Mouse (Mus musculus) intestine, postnatal 0 days (tissue): Measurements from ENCODE around the gene Rex1bd. TPM values are rescaled to one million over a fixed set of nuclear protein-coding genes. Genes with fewer than 3 reads are reported as not detected.
A peak's percentile ranks its signal among the peaks of the same experiment; 100 is the strongest.

ENCODE experiments used
- ATAC-seq: fragments of 200-750 bp; cut with Nextera tagmentation; 2 replicates; pipeline ENCODE4 v1.8.0; 2017; ENCODE audit warnings: mild to moderate bottlenecking, moderate TSS enrichment, moderate library complexity
- H3K27ac ChIP-seq: fragments of 300-500 bp; sonication (generic); 2 replicates; pipeline ENCODE4 v1.5.1; 2014; ENCODE audit warnings: mild to moderate bottlenecking, low read depth, low read length, moderate library complexity
- H3K27me3 ChIP-seq: fragments of 300-500 bp; sonication (generic); replicated peaks from 2 replicates; pipeline ENCODE4 v1.6.1; 2014; ENCODE audit warnings: low read length, mixed read lengths; ENCODE audit not compliant: control insufficient read depth, insufficient read depth
- H3K36me3 ChIP-seq: fragments of 300-500 bp; sonication (generic); 2 replicates; pipeline ENCODE4 v1.6.1; 2014; ENCODE audit warnings: mild to moderate bottlenecking, moderate library complexity; ENCODE audit not compliant: control insufficient read depth, insufficient read depth
- H3K4me1 ChIP-seq: fragments of 300-500 bp; sonication (generic); replicated peaks from 2 replicates; pipeline ENCODE4 v1.6.1; 2014; ENCODE audit warnings: antibody characterized with exemption, low read length, mixed read lengths; ENCODE audit not compliant: control insufficient read depth, insufficient read depth
- H3K4me2 ChIP-seq: fragments of 300-500 bp; sonication (generic); replicated peaks from 2 replicates; pipeline ENCODE4 v1.6.1; 2014; ENCODE audit warnings: low read depth, mild to moderate bottlenecking, moderate library complexity
- H3K4me3 ChIP-seq: fragments of 300-500 bp; sonication (generic); 2 replicates; pipeline ENCODE4 v1.5.1; 2014; ENCODE audit warnings: low read depth, low read length
- H3K9ac ChIP-seq: fragments of 300-500 bp; sonication (generic); 2 replicates; pipeline ENCODE4 v1.6.1; 2014; ENCODE audit warnings: mild to moderate bottlenecking, low read depth, low read length
- H3K9me3 ChIP-seq: fragments of 300-500 bp; sonication (generic); 2 replicates; pipeline ENCODE4 v1.6.1; 2016; ENCODE audit warnings: mixed run types; ENCODE audit not compliant: control insufficient read depth
- CTCF ChIP-seq: sonication (generic); IDR thresholded peaks from 2 replicates; pipeline ENCODE4 v1.5.1; 2016; ENCODE audit warnings: low read depth, mild to moderate bottlenecking, control low read depth, antibody characterized with exemption, moderate library complexity
- WGBS: fragments of 180-500 bp; shearing (Covaris S2); extraction: QIAGEN DNeasy Blood & Tissue Kit; methylation state at CpG from one replicate; pipeline ENCODE4 v1.1.7; 2014; 5-methylcytosine and 5-hydroxymethylcytosine counted together
- polyA plus RNA-seq: library from polyadenylated mRNA; unstranded; fragments of >200 nt; fragmentation: Nextera tagmentation; extraction: Ambion mirVana; gene quantifications from 2 replicates; pipeline ENCODE4 v1.2.1, GENCODE M21; 2015

Rex1bd gene
- polyA plus RNA-seq = 145 and 148 TPM in 2 replicates

DNA sequence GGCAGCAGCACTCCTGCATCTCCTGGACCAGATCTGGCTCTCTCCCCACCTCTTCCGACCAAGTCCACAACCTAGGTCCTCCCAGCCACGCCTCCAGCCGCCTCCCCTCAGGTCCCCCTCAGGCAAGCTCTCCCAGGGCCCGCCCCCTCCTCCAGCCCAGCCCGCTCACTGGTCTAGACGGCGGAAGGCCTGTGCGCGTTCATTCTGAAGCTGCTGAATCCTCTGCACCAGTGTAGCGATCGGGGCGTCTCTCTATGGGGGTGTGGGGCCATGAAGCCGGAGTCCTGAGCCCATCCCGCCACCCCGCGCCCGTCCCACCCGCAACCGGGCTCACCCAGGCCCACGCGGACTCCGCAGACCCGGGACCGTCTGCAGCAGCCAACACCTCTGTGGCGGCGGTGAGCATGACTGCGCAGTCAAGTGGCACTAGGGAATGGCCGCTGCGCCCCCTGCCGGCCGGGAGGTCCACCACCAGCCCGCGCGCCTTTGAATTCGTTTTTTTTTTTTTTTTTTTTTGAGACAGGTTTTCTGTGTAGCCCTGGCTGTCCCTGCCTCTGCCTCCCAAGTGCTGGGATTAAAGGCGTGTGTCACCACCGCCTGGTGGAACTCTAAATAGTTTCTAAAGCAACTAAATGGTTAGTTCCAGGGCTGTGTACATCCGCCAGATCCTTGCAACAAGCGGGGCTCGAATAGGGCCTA is at the start of gene Rex1bd:
Gene Rex1bd, minus strand, starts transcription at position 425 of the 699 bp plus-strand sequence.
- Histone ChIP-seq H3K9ac (peak within 1 kb of the TSS; percentile 60), H3K36me3 (peaks cover 25% of the 10 kb centered on the region; the same call in 1 of the 2 replicates), H3K4me1 (no peaks in the 10 kb centered on the region; the same call in none of the 2 replicates), H3K27ac (peak within 1 kb of the TSS; percentile 81), H3K27me3 (peaks cover 7% of the 10 kb centered on the region; the same call in 1 of the 2 replicates), H3K4me2 (peak within 1 kb of the TSS; percentile 82), H3K4me3 (peak within 1 kb of the TSS; percentile 59), H3K9me3 (no peaks in the 10 kb centered on the region)
- TF ChIP-seq CTCF = peak; percentile 93
- WGBS = 3% methylated on average over 40 of the region's 40 CpGs
- ATAC-seq = peak; percentile 75

DNA sequence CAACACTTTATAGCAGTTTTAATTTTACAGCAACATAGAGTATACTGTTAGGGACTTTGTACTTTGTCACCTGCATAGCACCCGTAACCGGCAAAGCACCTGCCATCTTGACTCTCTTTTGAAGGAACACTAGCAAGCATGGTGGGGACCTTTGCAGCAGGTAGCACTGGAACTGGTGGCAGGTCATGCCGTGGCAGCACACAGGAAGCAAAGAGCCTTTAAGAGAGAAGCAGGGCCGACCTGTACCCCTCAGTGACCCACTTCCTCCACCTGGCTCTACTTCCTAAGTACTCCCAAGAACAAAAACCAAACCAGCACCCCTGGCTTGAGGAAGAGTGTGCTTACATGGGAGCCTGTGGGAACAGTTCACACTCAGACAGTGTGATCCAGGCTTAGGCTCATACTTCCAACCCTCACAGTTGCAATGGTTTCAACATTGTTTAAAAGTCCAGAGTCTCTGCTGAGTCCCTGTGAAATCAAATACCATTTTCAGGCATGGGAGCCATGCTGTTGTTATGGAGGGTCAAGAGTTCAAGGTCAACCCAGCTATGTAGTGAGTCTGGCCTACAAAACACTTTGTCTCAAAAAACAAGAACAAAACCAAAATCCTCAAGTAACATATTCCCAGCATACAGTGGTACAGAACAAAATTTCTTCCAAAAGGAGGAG is 48.7 kb upstream of the Rex1bd start:
- no peak overlapping the region for H3K4me2 ChIP-seq
- H3K9ac ChIP-seq = no peak overlapping the region
- 51% methylated on average over 4 of the region's 4 CpGs for WGBS
- no peaks in the 10 kb centered on the region for H3K27me3 ChIP-seq
- H3K27ac ChIP-seq = no peak overlapping the region
- no peaks in the 10 kb centered on the region; the same call in 1 of the 2 replicates for H3K36me3 ChIP-seq
- peaks cover 21% of the 10 kb centered on the region for H3K4me1 ChIP-seq
- ATAC-seq = peak; percentile 50
- no peak for TF ChIP-seq CTCF
- no peaks in the 10 kb centered on the region for H3K9me3 ChIP-seq
- no peak overlapping the region for H3K4me3 ChIP-seq

DNA sequence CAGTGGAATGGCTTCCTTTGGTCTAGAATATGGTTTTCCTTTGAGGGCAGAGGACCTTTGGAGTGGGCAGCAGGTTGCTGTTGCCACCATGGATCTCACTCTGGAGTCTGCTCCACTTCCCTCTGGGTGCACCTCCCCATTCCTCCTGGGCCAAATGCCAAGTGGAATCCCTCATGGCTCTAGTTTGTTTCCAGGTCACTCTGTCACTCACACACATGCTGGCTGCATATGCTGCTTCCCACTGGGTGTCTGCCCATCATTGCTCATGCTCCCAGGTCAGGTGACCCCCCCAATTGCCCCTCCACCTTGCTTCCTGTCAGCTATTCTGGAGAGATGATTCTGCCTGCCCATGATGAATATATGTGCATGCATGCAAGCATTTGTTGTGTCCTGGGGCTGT is 47.2 kb upstream of the Rex1bd start:
- Histone ChIP-seq H3K4me2 (no peak overlapping the region), H3K36me3 (no peaks in the 10 kb centered on the region; the same call in 1 of the 2 replicates), H3K4me1 (peaks cover 17% of the 10 kb centered on the region), H3K27ac (no peak overlapping the region), H3K9me3 (no peaks in the 10 kb centered on the region), H3K9ac (no peak overlapping the region), H3K27me3 (no peaks in the 10 kb centered on the region), H3K4me3 (no peak overlapping the region)
- TF ChIP-seq CTCF = no peak
- ATAC-seq = no peak

DNA sequence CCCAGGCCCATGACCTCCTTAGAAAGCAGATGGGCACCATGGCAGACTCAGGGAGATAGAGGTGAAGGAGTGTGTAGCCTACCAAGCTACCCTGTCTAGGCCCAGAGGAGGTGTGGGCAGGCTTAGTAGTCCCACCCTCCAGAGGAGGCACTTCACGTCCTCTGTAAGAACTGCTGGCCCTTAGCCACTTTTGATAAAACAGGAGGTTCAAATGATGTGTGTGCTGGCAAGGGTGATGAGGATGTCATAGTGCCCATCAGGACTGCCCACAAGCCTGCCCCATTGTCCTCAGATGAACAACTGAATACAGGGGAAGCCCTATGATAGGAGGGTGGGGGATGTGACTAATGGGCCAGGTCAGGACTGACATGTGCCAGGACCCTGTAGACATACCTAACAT is 46.3 kb upstream of the Rex1bd start:
- Histone ChIP-seq H3K36me3 (no peaks in the 10 kb centered on the region; the same call in 1 of the 2 replicates), H3K4me3 (no peak overlapping the region), H3K4me1 (peaks cover 17% of the 10 kb centered on the region), H3K9me3 (no peaks in the 10 kb centered on the region), H3K27ac (no peak overlapping the region), H3K9ac (no peak overlapping the region), H3K27me3 (no peaks in the 10 kb centered on the region), H3K4me2 (no peak overlapping the region)
- TF ChIP-seq CTCF = no peak
- 39% methylated on average over 1 of the region's 1 CpGs for WGBS
- no peak for ATAC-seq

- H3K27me3 ChIP-seq = no peaks in the 10 kb centered on the region
- no peaks in the 10 kb centered on the region for H3K9me3 ChIP-seq
- H3K36me3 ChIP-seq = no peaks in the 10 kb centered on the region; the same call in 1 of the 2 replicates
- no peak overlapping the region for H3K4me3 ChIP-seq
- TF ChIP-seq CTCF = no peak
- peaks cover 18% of the 10 kb centered on the region for H3K4me1 ChIP-seq
- H3K27ac ChIP-seq = no peak overlapping the region
- 61% methylated on average over 3 of the region's 3 CpGs for WGBS
- H3K9ac ChIP-seq = no peak overlapping the region
- no peak for ATAC-seq
- no peak overlapping the region for H3K4me2 ChIP-seq
These were observed 45.1 kb upstream of the Rex1bd start for GRCm38 (mm10) chr8:70551558-70552161.

- H3K27me3 ChIP-seq = no peaks in the 10 kb centered on the region
- no peak overlapping the region for H3K4me3 ChIP-seq
- H3K9me3 ChIP-seq = no peaks in the 10 kb centered on the region
- peaks cover 15% of the 10 kb centered on the region for H3K4me1 ChIP-seq
- no peak overlapping the region for H3K9ac ChIP-seq
- no peak overlapping the region for H3K27ac ChIP-seq
- H3K4me2 ChIP-seq = no peak overlapping the region
- H3K36me3 ChIP-seq = no peaks in the 10 kb centered on the region
- WGBS = 90% methylated on average over 10 of the region's 10 CpGs
- peak; percentile 11; the same call in 1 of the 2 replicates for TF ChIP-seq CTCF
- ATAC-seq = no peak
These were observed 43.0 kb upstream of the Rex1bd start for GRCm38 (mm10) chr8:70549412-70550184.
